Mouse (Mus musculus) left cerebral cortex, adult 9 months (tissue): ENCODE measurements around the gene Txndc15.
"Not testable (repeated sequence)": the region's sequence is repeated elsewhere in the genome, so short reads cannot be mapped to it uniquely, and the experiment has no call there.

ENCODE experiments used
- DNase-seq, 2 experiments: peaks; one replicate each; pipeline ENCODE4 v3.0.0; 2022; ENCODE audit warnings: low spot score in 2 of 2

Gene Txndc15

GRCm38 (mm10) chr13:55714501-55715166, at the start of gene Txndc15:
Gene Txndc15 (plus strand): TSS chr13:55714650.
- DNase-seq: peak; percentile 60 to 86

DNA sequence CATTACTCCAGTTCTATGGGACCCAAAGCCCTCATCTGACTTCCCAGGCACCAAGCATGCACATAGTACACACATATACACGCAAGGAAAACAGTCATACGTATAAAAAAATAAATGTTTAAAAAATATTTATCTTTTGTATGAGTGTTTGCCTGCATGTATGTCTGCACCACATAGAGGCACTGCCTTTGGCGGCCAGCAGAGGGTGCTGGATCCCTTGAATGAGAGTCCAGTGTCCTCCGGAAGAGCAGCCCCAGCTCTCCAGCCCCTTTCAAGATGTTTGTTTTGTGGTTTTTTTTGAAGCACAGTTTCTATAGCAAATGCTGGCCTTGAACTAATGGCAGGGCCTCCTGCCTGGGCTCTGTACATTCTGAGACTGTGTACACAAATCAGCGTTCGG, 45.9 kb upstream of the Txndc15 start:
- DNase-seq: no peak

DNA sequence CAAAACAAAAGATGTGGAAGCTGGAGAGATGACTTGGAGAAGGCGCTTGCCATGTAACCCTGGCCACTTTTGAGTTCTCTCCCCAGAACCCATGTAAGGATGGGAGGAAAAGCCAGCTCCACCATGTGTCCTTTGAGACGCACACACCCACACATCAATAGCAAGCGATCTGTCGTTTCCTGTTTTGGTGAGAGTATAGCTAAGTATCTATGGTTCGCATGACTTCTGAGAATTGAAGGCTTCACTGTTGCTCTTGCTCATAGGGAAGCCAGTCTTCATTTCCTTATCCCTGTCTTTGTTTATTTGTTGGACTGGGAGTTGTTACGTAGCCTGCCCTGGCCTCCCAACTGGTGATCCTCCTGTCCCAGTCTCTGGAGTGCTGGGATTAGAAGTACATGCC, 41.7 kb upstream of the Txndc15 start:
- no peak for DNase-seq

DNA sequence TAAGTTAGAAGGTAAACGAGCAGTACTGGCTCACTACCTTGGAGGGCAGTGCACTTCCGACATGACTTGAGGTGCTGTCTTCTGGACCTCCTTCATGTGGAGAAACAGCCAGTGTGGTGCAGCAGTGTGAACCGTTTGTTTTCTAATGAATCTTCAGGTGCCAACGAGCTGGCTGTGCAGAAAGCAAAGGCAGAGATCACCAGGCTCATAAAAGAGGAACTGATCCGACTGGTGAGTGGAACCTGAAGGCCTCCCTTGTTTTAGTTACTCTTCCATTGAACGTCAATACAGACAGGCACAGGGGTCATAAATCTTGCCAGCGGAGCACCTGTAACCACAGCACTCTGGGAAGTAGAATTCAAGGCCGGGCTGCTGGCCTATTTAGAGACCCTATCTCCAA, 37.1 kb upstream of the Txndc15 start:
- no peak for DNase-seq

DNA sequence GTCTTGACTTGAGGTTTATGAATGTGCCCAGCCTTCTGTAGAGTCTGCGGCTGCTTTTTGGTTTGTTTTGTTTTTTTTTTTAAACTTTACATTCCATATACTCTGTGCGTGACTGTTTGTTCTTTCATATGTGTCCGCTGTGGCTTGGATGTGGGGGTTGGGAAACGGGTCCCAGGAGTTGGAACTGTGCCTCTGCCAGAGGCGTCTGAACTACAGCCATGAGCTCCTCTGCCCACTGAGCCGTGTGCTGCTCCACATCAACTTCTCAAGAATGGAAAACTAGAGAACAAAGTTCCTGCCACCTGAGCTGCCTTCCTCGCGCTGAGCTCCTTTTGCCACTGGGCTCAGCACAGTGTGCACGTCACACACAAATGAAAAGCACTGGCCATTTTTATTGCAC, 32.2 kb upstream of the Txndc15 start:
- no peak for DNase-seq

DNA sequence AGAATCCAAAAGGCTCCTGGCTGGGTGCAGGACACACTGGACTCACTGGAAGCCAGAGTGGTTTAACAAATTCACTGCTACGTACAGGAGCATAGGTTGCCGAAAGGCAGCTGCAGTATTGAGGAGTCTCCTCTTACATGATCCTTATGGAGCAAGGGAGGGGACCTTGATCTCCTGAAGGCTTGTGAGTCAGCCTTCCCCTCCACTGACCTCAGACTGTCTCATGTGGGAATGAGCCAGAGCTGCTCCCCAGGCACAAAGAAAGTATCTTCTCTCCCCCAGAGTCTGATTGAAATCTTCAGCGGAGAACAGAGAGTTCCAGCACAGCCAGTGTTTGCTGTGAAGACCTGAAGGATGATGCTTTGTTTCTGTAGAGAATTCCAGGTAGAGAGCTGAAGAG, 30.9 kb upstream of the Txndc15 start:
- no peak for DNase-seq

GRCm38 (mm10) chr13:55686107-55686633, 28.3 kb upstream of the Txndc15 start:
- no peak for DNase-seq

GRCm38 (mm10) chr13:55687927-55688602, 26.4 kb upstream of the Txndc15 start:
- DNase-seq: no peak

GRCm38 (mm10) chr13:55692535-55693242, 21.8 kb upstream of the Txndc15 start, which contains the start of gene B230219D22Rik:
Gene B230219D22Rik (plus strand): TSS chr13:55693124.
- peak; percentile 47 to 86 for DNase-seq

GRCm38 (mm10) chr13:55693243-55693721, 21.2 kb upstream of the Txndc15 start:
- DNase-seq: peak in 1 of 2 experiments; percentile 19

- DNase-seq: no peak
Observed at GRCm38 (mm10) chr13:55694110-55694509, 20.3 kb upstream of the Txndc15 start.

GRCm38 (mm10) chr13:55695989-55696388, 18.5 kb upstream of the Txndc15 start:
- DNase-seq: not testable (repeated sequence)

DNA sequence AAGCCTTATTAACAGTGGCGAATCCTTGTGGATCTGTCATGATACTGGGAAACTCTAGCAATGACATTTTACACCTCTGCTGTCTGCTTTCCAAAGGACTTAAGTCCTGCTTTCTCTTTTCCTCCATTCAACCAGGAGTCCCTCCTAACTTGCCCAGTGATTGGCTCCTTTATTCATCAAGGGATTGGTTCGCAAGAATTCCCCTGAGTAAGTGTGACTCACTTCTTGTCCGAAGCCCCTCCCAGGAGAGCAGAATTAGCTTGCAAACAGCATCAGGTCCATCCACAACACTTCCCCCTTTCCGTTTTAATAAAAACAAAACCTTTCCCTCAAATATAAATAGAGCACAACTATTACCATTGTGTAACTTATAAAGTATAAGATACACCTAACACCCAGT, 10.1 kb upstream of the Txndc15 start:
- DNase-seq: no peak

GRCm38 (mm10) chr13:55712846-55713245, 1.6 kb upstream of the Txndc15 start:
- no peak for DNase-seq

GRCm38 (mm10) chr13:55715167-55715512, 690 bp downstream of the Txndc15 start:
- no peak for DNase-seq

DNA sequence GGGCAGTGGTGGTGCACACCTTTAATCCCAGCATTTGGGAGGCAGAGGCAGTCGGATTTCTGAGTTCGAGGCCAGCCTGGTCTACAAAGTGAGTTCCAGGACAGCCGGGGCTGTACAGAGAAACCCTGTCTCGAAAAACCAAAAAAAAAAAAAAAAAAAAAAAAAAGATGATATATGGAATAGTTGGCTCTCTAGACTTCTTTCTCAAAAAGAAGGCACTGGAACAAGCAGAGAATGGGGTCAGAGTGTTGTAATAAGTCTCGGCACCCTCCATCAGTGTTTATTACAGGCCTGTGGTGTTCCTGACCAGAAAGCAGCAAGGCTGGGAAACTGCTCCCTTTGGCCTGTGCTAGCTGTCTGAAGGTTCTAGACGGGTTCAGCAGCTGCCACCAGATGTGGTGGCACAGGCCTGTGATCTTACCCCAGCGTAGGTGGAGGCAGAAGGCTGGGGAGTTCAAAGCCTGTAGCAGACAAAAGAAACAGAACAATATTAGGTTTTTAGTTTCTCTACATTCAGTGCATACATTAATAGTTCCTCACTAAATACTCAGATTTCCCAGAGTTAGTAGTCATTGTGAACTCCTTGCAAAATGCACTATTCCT, 1.6 kb downstream of the Txndc15 start:
- no peak for DNase-seq

- DNase-seq: no peak
Observed at GRCm38 (mm10) chr13:55721516-55721915, 7.1 kb downstream of the Txndc15 start.

DNA sequence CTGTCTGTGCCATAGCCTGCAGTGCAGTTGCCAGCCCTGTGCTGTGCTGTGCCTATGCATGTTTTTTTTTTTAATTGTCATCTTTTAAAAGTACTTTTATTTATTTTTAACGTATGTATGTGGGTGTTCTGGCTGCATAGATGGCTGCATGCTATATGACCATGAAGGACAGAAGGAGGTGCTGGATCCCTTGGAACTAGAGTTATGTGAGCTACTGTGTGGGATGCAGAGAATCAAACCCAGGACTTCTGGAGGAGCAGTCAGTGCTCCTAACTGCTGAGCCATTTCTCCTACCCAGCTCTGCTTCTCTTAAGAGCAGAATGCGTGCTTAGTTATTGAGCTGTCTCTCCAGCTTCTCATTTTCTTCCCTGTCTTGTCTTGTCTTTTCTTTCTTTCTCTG, 7.5 kb downstream of the Txndc15 start:
- no peak for DNase-seq

DNA sequence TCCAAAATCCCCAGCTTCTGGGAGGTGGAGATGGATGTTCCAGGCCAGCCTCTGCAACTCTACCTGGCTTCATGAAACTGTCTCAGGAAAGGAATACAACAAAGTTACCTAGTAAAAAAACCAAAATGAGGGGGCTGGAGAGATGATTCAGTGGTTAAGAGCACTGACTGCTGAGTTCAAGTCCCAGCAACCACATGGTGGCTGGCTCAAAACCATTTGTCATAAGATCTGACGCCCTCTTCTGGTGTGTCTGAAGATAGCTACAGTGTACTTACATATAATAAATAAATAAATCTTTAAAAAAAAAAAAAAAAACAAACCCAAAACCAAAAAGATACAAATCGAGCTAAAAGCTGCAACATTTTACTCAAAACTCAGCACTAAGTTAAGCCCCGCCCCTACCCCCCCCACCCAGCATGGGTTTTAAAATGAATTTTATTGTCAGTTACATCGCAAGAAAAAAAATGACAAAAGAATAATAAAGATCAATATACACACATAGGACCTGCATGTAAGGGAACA, 12.2 kb downstream of the Txndc15 start:
- no peak for DNase-seq

GRCm38 (mm10) chr13:55727120-55727838, 12.8 kb downstream of the Txndc15 start, which contains the start of gene Pcbd2:
Gene Pcbd2 (plus strand): TSS chr13:55727368.
- peak; percentile 49 to 77 for DNase-seq

GRCm38 (mm10) chr13:55727839-55728238, 13.4 kb downstream of the Txndc15 start:
- peak in 1 of 2 experiments; percentile 67 for DNase-seq
